Mouse (Mus musculus): ENCODE results near the gene Eif2ak4.

Eif2ak4 gene

DNA sequence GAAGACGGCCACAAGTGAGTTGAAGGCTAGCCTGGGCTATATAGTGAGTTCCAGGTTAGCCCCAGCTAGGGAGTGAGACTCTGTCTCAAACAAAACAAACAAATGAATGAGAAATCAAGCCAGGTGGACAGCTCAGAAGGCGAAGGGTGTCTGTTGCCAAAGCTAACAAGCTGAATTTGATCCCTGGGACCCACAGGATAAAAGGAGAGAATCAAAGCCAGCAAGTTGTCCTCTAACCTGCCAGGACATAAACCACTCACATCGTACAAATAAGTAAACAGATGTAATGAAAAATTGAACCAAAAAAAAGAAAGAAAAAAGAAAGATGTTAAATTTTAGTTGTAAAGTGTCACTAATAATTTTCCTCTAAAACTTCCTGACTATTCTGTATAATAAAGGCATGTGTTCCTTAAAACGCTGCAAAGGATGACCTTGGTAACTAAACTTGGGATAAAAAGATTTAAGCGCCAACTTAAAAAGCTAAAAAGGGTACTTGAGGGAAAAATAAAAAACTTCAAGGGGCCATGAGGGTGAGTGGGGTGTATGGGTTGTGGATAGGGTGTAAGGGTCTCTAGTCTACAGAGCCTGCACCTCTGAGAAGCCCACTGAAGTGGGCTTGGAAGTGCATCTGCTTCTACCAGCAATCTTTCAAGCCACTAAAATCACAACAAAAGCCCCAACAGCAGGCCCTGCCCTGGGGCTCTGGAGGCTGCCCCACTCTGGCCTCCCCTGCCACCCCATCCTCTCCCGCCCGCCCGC is 121.4 kb downstream of the Eif2ak4 start:
- DNase-seq (ENCODE audit: low spot score in 2 of 2) = no peak

DNA sequence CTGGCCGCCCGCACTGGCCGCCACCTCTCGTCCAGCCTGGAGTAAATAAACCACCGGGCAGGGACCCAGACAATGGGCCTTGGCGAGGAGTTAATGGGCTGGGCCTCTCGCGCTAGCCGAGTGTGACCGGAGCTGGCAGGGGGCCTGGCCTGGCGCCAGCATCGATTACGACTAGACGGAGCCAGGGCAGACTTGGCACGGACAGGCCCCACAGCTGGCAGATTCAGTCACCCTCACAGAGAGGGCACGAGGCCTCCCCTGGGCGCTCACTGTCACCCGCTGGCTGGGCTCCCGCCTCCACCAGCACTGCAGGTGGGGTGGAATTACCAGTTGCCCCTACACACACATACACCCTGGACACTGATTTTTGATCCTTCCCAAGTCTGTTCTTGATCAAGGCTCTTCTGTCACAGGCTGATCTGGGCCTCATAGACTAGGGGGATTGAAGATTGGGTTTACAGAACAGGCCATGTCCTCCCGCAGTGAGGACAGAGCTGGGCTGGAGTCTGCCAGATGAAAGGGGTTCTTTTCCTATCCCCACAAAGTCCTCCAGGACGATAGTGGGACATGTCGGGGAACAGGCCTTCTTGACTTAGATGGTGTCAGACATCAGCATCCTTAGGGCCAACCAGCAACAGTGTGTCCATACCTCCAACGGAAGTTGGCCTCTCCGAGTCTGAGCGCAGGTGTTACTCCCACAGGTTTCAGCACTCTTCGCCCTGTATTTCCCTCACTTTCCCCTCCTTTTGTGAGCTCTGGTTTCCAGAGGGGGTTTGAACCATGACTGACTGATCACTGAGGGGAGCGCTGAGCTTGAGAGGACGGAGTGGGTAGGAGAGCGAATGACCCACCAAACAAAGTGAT is 122.3 kb downstream of the Eif2ak4 start:
- no peak for DNase-seq (ENCODE audit: low spot score in 2 of 2)

DNA sequence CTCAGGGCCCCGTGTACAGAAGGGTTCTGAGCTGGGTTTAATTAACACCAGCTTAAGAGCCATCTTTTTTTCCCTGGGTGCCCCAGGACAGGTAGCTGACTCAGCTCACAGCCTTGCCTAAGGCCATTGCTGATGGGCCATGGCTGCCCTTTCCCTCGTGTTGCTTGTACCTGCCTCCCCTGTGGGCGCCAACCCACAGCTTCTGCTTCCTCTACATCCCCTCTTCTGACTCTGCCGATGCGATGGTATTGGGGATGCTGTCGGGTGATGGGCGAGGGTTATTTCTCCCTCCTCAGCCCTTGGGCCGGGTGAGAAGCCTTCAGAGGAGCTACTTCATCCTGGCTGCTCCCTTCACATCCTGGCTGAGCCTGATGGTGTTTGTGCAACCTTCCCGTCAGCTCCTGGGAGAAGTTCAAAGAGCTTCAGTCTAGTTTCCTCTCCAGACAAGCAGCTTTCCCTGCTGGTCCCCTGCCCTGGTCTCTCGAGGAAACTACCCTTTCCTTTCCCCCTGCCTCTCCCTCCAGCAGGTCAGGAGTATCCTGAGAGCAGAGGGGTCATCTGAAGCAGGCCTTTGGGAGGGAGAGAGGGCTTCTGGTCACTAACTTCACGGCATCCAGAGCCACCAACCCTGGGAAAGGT is 123.5 kb downstream of the Eif2ak4 start:
- no peak for DNase-seq (ENCODE audit: low spot score in 2 of 2)

DNA sequence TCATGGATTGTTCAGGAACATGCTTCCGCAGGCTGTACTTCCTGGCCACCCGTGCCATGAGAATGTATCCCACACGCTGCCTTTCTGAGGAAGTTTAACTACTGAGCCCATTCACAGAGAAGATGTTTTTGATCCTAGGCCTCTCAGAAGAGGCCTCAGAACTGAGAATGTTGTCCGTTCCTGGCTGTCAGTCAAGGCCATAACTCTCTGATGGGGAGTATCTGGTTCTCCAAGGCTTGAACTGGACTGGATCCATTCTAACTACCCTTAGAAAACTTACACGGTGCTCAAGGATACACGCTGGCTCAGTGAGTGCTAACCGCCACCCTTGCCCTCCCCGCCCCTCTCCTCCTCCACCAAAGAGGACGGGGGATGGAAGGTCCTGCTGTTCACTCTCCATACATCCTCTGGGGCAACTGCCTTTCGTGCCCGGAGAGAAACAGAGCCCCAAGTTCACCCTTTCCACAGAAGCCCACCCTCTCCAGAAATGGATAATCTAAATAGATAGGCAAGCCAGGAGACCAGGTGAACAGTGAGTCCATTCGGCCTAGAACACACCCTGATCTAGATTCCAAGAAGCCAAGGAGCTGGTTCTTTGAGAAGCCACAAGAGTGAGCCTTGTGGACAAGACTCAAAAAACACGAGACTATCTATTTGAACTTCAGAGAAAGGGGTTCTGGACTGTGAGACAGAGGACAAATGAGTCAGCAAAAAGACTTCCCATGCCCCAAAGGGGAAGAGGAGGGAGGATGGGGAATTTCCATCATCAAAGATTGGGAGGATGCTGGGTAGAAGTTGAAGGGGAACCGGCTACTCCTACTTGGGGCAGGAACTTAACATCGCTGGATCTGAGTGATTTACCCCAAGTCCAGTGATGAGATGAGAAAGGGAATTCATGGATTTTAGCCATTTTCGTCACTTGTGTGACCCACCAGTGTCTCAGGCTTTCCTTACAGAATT is 124.3 kb downstream of the Eif2ak4 start:
- no peak for DNase-seq (ENCODE audit: low spot score in 2 of 2)

GRCm38 (mm10) chr2:118520042-118520933 is 131.9 kb downstream of the Eif2ak4 start:
- DNase-seq (ENCODE audit: low spot score in 2 of 2) = no peak

DNA sequence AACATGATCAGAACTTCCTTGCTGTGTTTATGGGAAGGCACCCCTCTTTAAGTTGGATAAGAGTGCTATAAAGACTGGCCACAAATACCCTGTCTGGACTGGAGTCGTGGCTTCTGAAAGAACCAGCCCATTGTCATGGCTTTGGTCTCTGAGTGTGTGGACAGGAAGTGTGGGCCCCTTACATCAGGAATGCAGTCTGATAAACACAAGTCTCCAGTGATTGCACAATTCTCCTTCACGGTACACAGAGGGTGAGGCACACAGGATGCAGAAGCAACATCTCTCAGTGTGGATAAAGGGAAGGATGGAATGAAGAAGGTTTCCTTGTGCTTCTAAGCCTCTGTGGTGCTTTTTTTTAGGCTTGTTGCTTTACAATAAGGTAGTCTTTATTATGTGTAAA is 133.8 kb downstream of the Eif2ak4 start:
- no peak for DNase-seq (ENCODE audit: low spot score in 2 of 2)

- DNase-seq (ENCODE audit: low spot score in 2 of 2) = no peak
Measured at GRCm38 (mm10) chr2:118523163-118523730, 134.8 kb downstream of the Eif2ak4 start.

- DNase-seq (ENCODE audit: low spot score in 2 of 2) = no peak
Measured at GRCm38 (mm10) chr2:118524811-118525210, 136.4 kb downstream of the Eif2ak4 start.

Measured in spleen, postnatal 4 days (tissue).